Mouse (Mus musculus): ENCODE measurements around the gene Prima1.
A peak's percentile ranks its signal among the peaks of the same experiment; 100 is the strongest.

Gene Prima1

GRCm38 (mm10) chr12:103272176-103272575 is 30.2 kb upstream of the Prima1 start:
- Histone ChIP-seq H3K4me1 (replicated peaks; ENCODE audit: low read depth, low read length) (peaks cover 3% of the 10 kb centered on the region; the same call in 1 of the 2 replicates), H3K36me3 (ENCODE audit: insufficient read depth, low read length) (no peaks in the 10 kb centered on the region), H3K27me3 (ENCODE audit: insufficient read depth, low read length) (peaks cover 6% of the 10 kb centered on the region; the same call in 1 of the 2 replicates), H3K4me3 (replicated peaks; ENCODE audit: low read length) (no peak overlapping the region), H3K9me3 (ENCODE audit: low read length) (peaks cover 5% of the 10 kb centered on the region; the same call in 1 of the 2 replicates)
- TF ChIP-seq NANOG (IDR thresholded peaks at IDR 0.05; ENCODE audit: borderline replicate concordance, low read length) (no peak), CTCF (conservative IDR thresholded peaks at IDR 0.05; ENCODE audit: low read length) (no peak), POU5F1 (IDR thresholded peaks at IDR 0.05; ENCODE audit: borderline replicate concordance, low read length) (no peak)

GRCm38 (mm10) chr12:103266605-103267004 is 24.7 kb upstream of the Prima1 start:
- H3K27me3 ChIP-seq (ENCODE audit: insufficient read depth, low read length), result peaks cover 14% of the 10 kb centered on the region
- no peak overlapping the region for H3K4me3 ChIP-seq (replicated peaks; ENCODE audit: low read length)
- H3K4me1 ChIP-seq (replicated peaks; ENCODE audit: low read depth, low read length), result peaks cover 4% of the 10 kb centered on the region; the same call in 1 of the 2 replicates
- no peaks in the 10 kb centered on the region for H3K9me3 ChIP-seq (ENCODE audit: low read length)
- H3K36me3 ChIP-seq (ENCODE audit: insufficient read depth, low read length), result no peaks in the 10 kb centered on the region
- TF ChIP-seq POU5F1 (IDR thresholded peaks at IDR 0.05; ENCODE audit: borderline replicate concordance, low read length), result no peak
- no peak for TF ChIP-seq NANOG (IDR thresholded peaks at IDR 0.05; ENCODE audit: borderline replicate concordance, low read length)
- TF ChIP-seq CTCF (conservative IDR thresholded peaks at IDR 0.05; ENCODE audit: low read length), result no peak

GRCm38 (mm10) chr12:103262017-103262865 is 20.3 kb upstream of the Prima1 start:
- H3K4me3 ChIP-seq (replicated peaks; ENCODE audit: low read length), result no peak overlapping the region
- H3K9me3 ChIP-seq (ENCODE audit: low read length), result peaks cover 28% of the 10 kb centered on the region
- H3K4me1 ChIP-seq (replicated peaks; ENCODE audit: low read depth, low read length), result peaks cover 2% of the 10 kb centered on the region; the same call in 1 of the 2 replicates
- TF ChIP-seq NANOG (IDR thresholded peaks at IDR 0.05; ENCODE audit: borderline replicate concordance, low read length), result no peak
- TF ChIP-seq CTCF (conservative IDR thresholded peaks at IDR 0.05; ENCODE audit: low read length), result peak; percentile 77
- TF ChIP-seq POU5F1 (IDR thresholded peaks at IDR 0.05; ENCODE audit: borderline replicate concordance, low read length), result no peak
- H3K27me3 ChIP-seq (ENCODE audit: insufficient read depth, low read length), result peaks cover 8% of the 10 kb centered on the region
- no peaks in the 10 kb centered on the region for H3K36me3 ChIP-seq (ENCODE audit: insufficient read depth, low read length)

GRCm38 (mm10) chr12:103252901-103253434 is 11.0 kb upstream of the Prima1 start:
- Histone ChIP-seq H3K4me1 (replicated peaks; ENCODE audit: low read depth, low read length) (no peaks in the 10 kb centered on the region), H3K9me3 (ENCODE audit: low read length) (peaks cover 14% of the 10 kb centered on the region), H3K36me3 (ENCODE audit: insufficient read depth, low read length) (no peaks in the 10 kb centered on the region), H3K27me3 (ENCODE audit: insufficient read depth, low read length) (peaks cover 9% of the 10 kb centered on the region; the same call in 1 of the 2 replicates), H3K4me3 (replicated peaks; ENCODE audit: low read length) (no peak overlapping the region)
- no peak for TF ChIP-seq NANOG (IDR thresholded peaks at IDR 0.05; ENCODE audit: borderline replicate concordance, low read length)
- TF ChIP-seq CTCF (conservative IDR thresholded peaks at IDR 0.05; ENCODE audit: low read length), result no peak
- TF ChIP-seq POU5F1 (IDR thresholded peaks at IDR 0.05; ENCODE audit: borderline replicate concordance, low read length), result no peak

GRCm38 (mm10) chr12:103251151-103251550 is 9.2 kb upstream of the Prima1 start:
- no peaks in the 10 kb centered on the region for H3K36me3 ChIP-seq (ENCODE audit: insufficient read depth, low read length)
- H3K9me3 ChIP-seq (ENCODE audit: low read length), result no peaks in the 10 kb centered on the region
- TF ChIP-seq POU5F1 (IDR thresholded peaks at IDR 0.05; ENCODE audit: borderline replicate concordance, low read length), result no peak
- H3K4me1 ChIP-seq (replicated peaks; ENCODE audit: low read depth, low read length), result no peaks in the 10 kb centered on the region
- H3K27me3 ChIP-seq (ENCODE audit: insufficient read depth, low read length), result peaks cover 15% of the 10 kb centered on the region
- no peak overlapping the region for H3K4me3 ChIP-seq (replicated peaks; ENCODE audit: low read length)

- H3K9me3 ChIP-seq (ENCODE audit: low read length), result no peaks in the 10 kb centered on the region
- peaks cover 24% of the 10 kb centered on the region for H3K27me3 ChIP-seq (ENCODE audit: insufficient read depth, low read length)
- H3K4me1 ChIP-seq (replicated peaks; ENCODE audit: low read depth, low read length), result no peaks in the 10 kb centered on the region
- no peaks in the 10 kb centered on the region for H3K36me3 ChIP-seq (ENCODE audit: insufficient read depth, low read length)
- TF ChIP-seq CTCF (conservative IDR thresholded peaks at IDR 0.05; ENCODE audit: low read length), result no peak
- TF ChIP-seq POU5F1 (IDR thresholded peaks at IDR 0.05; ENCODE audit: borderline replicate concordance, low read length), result no peak
- no peak for TF ChIP-seq NANOG (IDR thresholded peaks at IDR 0.05; ENCODE audit: borderline replicate concordance, low read length)
- no peak overlapping the region for H3K4me3 ChIP-seq (replicated peaks; ENCODE audit: low read length)
These were observed 8.4 kb upstream of the Prima1 start for GRCm38 (mm10) chr12:103250333-103250732.

- Histone ChIP-seq H3K36me3 (ENCODE audit: insufficient read depth, low read length) (no peaks in the 10 kb centered on the region), H3K4me3 (replicated peaks; ENCODE audit: low read length) (peak overlapping the region; percentile 89), H3K4me1 (replicated peaks; ENCODE audit: low read depth, low read length) (peaks cover 20% of the 10 kb centered on the region), H3K9me3 (ENCODE audit: low read length) (no peaks in the 10 kb centered on the region), H3K27me3 (ENCODE audit: insufficient read depth, low read length) (peaks cover 81% of the 10 kb centered on the region)
- TF ChIP-seq NANOG (IDR thresholded peaks at IDR 0.05; ENCODE audit: borderline replicate concordance, low read length) (no peak), POU5F1 (IDR thresholded peaks at IDR 0.05; ENCODE audit: borderline replicate concordance, low read length) (no peak)
These were observed 1.1 kb upstream of the Prima1 start for GRCm38 (mm10) chr12:103243041-103243440.

DNA sequence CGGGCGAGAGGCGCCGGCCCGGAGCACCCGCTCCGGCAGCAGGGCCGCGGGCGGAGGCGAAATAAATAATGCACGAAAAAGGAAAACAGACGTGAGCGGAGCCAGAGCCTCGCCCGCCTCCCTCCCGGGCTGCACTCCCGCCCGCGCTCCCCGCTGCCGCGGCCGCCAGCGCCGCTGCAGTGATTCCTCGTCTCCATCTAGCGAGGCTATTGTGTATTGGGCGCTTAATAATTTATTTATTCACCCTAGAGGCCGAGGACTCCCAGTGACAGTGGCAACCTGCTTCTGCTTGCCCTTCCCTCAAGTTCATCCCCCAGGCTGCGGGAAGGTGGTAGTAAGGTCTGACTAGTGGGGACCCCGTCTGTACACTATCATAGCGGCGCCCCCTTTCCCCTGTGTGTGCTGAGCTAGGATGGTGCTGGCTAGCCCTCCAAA is 658 bp upstream of the Prima1 start:
- Histone ChIP-seq H3K4me1 (replicated peaks; ENCODE audit: low read depth, low read length) (peaks cover 20% of the 10 kb centered on the region), H3K4me3 (replicated peaks; ENCODE audit: low read length) (peak overlapping the region; percentile 89), H3K9me3 (ENCODE audit: low read length) (no peaks in the 10 kb centered on the region), H3K36me3 (ENCODE audit: insufficient read depth, low read length) (no peaks in the 10 kb centered on the region), H3K27me3 (ENCODE audit: insufficient read depth, low read length) (peaks cover 82% of the 10 kb centered on the region)
- no peak for TF ChIP-seq POU5F1 (IDR thresholded peaks at IDR 0.05; ENCODE audit: borderline replicate concordance, low read length)
- TF ChIP-seq NANOG (IDR thresholded peaks at IDR 0.05; ENCODE audit: borderline replicate concordance, low read length), result no peak
- no peak for TF ChIP-seq CTCF (conservative IDR thresholded peaks at IDR 0.05; ENCODE audit: low read length)
